Mouse (Mus musculus) stomach, embryonic 14.5 days (tissue): ENCODE data around the gene Egfl7. TPM values are rescaled to one million over a fixed set of nuclear protein-coding genes. Genes with fewer than 3 reads are reported as not detected.

Experiments used
- ATAC-seq: fragments of 200-750 bp; cut with Nextera tagmentation; 2 replicates; pipeline ENCODE4 v1.8.0; 2017; ENCODE audit warnings: low read depth, moderate TSS enrichment; ENCODE audit not compliant: insufficient number of reproducible peaks, insufficient read depth, low FRiP score
- H3K27ac ChIP-seq: fragments of 300-500 bp; sonication (generic); 2 replicates; pipeline ENCODE4 v1.5.1; 2014; ENCODE audit warnings: mild to moderate bottlenecking, low read length, moderate library complexity, mixed read lengths
- H3K27me3 ChIP-seq: fragments of 300-500 bp; sonication (generic); 2 replicates; pipeline ENCODE4 v1.6.1; 2014; ENCODE audit warnings: low read length, control low read depth, mixed read lengths; ENCODE audit not compliant: control insufficient read depth, insufficient read depth
- H3K36me3 ChIP-seq: fragments of 300-500 bp; sonication (generic); 2 replicates; pipeline ENCODE4 v1.6.1; 2014; ENCODE audit warnings: mild to moderate bottlenecking, control low read depth, low read length, moderate library complexity, mixed read lengths; ENCODE audit not compliant: control insufficient read depth, insufficient read depth
- H3K4me1 ChIP-seq: fragments of 300-500 bp; sonication (generic); 2 replicates; pipeline ENCODE4 v1.6.1; 2014; ENCODE audit warnings: low read length, control low read depth, mixed read lengths; ENCODE audit not compliant: control insufficient read depth, insufficient read depth
- H3K4me2 ChIP-seq: fragments of 300-500 bp; sonication (generic); replicated peaks from 2 replicates; pipeline ENCODE4 v1.6.1; 2014; ENCODE audit warnings: low read depth, low read length, control low read depth
- H3K4me3 ChIP-seq: fragments of 300-500 bp; sonication (generic); 2 replicates; pipeline ENCODE4 v1.5.1; 2014; ENCODE audit warnings: low read depth, low read length, control low read depth
- H3K9ac ChIP-seq: fragments of 300-500 bp; sonication (generic); replicated peaks from 2 replicates; pipeline ENCODE4 v1.6.1; 2014; ENCODE audit warnings: low read depth, mild to moderate bottlenecking, control low read depth, low read length, moderate library complexity, mixed read lengths
- H3K9me3 ChIP-seq: fragments of 300-500 bp; sonication (generic); 2 replicates; pipeline ENCODE4 v1.6.1; 2016; ENCODE audit warnings: low read depth, low read length, control low read depth; ENCODE audit not compliant: control insufficient read depth
- WGBS: fragments of 180-500 bp; shearing (Covaris S2); extraction: QIAGEN DNeasy Blood & Tissue Kit; methylation state at CpG from one replicate; pipeline ENCODE4 v1.1.7; 2014; 5-methylcytosine and 5-hydroxymethylcytosine counted together
- polyA plus RNA-seq: library from polyadenylated mRNA; unstranded; fragments of >200 nt; fragmentation: Nextera tagmentation; extraction: Ambion mirVana; gene quantifications from 2 replicates; pipeline ENCODE4 v1.2.1, GENCODE M21; 2014

Egfl7 gene
- polyA plus RNA-seq, 1 experiment from 2014 or later, result 113 TPM

GRCm38 (mm10) chr2:26582203-26582602 lies 2.4 kb downstream of the Egfl7 start:
- H3K4me1 ChIP-seq, result peaks cover 11% of the 10 kb centered on the region
- no peaks in the 10 kb centered on the region for H3K27me3 ChIP-seq
- no peaks in the 10 kb centered on the region for H3K36me3 ChIP-seq
- H3K4me3 ChIP-seq, result no peak overlapping the region
- H3K9me3 ChIP-seq, result no peaks in the 10 kb centered on the region
- H3K27ac ChIP-seq, result no peak overlapping the region
- 66% methylated on average over 2 of the region's 2 CpGs for WGBS
- no peak overlapping the region for H3K4me2 ChIP-seq
- no peak for ATAC-seq
- no peak overlapping the region for H3K9ac ChIP-seq

GRCm38 (mm10) chr2:26582741-26583140 lies 2.9 kb downstream of the Egfl7 start:
- Histone ChIP-seq H3K4me2 (no peak overlapping the region), H3K9ac (no peak overlapping the region), H3K27ac (peak overlapping the region; percentile 36; the same call in 1 of the 2 replicates), H3K36me3 (no peaks in the 10 kb centered on the region), H3K4me1 (peaks cover 15% of the 10 kb centered on the region), H3K9me3 (no peaks in the 10 kb centered on the region), H3K27me3 (no peaks in the 10 kb centered on the region), H3K4me3 (no peak overlapping the region)
- 72% methylated on average over 7 of the region's 7 CpGs for WGBS
- no peak for ATAC-seq

DNA sequence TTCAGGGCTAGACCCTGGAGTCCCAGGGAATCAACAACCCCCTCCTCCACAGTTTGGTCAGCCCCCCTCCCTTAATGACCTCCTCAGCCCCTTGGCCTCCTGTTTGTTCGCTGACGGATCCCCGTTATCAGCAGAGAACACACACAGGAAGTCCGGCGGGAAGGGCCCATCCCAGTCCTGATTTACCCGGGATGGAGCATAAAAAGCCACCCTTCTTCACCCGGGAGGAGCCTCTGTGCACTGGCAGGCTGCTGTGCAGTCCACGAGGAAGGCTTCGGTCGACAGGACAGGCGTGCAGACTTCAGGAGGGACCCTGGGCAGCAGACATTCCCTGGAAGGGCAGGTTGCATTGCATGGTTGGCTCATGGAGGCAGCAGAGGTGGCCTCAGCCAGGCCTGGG lies 3.8 kb downstream of the Egfl7 start:
- H3K4me1 ChIP-seq, result peaks cover 12% of the 10 kb centered on the region
- H3K36me3 ChIP-seq, result no peaks in the 10 kb centered on the region
- H3K9ac ChIP-seq, result no peak overlapping the region
- 29% methylated on average over 11 of the region's 11 CpGs for WGBS
- H3K27ac ChIP-seq, result peak overlapping the region; percentile 48
- no peaks in the 10 kb centered on the region for H3K27me3 ChIP-seq
- H3K4me3 ChIP-seq, result peak overlapping the region; percentile 9; the same call in 1 of the 2 replicates
- H3K9me3 ChIP-seq, result no peaks in the 10 kb centered on the region
- ATAC-seq, result no peak; the same call in 1 of the 2 replicates
- H3K4me2 ChIP-seq, result no peak overlapping the region

DNA sequence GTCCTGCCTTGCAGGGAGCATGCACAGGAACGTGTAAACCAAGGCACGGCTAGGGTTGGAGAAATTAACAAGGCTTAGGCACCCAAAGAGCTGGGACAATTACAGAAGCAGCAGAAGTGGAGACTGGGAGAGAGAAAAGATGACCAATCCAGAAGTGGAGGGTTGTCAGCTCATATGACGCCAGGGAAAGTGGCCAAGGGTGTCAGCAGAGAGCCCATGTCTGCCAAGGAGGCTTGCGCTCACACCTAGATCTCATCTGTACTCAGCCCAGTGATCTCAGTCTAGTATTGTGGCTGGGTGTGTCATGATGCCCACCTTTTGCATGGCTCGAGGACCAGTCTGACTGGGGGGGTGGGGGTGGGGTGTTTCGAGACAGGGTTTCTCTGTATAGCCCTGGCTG lies 5.9 kb downstream of the Egfl7 start:
- no peak overlapping the region for H3K4me2 ChIP-seq
- H3K36me3 ChIP-seq, result no peaks in the 10 kb centered on the region
- H3K9me3 ChIP-seq, result no peaks in the 10 kb centered on the region
- peak overlapping the region; percentile 56 for H3K4me3 ChIP-seq
- no peaks in the 10 kb centered on the region for H3K27me3 ChIP-seq
- peaks cover 12% of the 10 kb centered on the region for H3K4me1 ChIP-seq
- ATAC-seq, result no peak
- peak overlapping the region; percentile 27; the same call in 1 of the 2 replicates for H3K27ac ChIP-seq
- WGBS, result 62% methylated on average over 6 of the region's 6 CpGs
- 0 out of 2 replicates have a peak overlapping the region, but pooled peaks have one; percentile 28 for H3K9ac ChIP-seq

DNA sequence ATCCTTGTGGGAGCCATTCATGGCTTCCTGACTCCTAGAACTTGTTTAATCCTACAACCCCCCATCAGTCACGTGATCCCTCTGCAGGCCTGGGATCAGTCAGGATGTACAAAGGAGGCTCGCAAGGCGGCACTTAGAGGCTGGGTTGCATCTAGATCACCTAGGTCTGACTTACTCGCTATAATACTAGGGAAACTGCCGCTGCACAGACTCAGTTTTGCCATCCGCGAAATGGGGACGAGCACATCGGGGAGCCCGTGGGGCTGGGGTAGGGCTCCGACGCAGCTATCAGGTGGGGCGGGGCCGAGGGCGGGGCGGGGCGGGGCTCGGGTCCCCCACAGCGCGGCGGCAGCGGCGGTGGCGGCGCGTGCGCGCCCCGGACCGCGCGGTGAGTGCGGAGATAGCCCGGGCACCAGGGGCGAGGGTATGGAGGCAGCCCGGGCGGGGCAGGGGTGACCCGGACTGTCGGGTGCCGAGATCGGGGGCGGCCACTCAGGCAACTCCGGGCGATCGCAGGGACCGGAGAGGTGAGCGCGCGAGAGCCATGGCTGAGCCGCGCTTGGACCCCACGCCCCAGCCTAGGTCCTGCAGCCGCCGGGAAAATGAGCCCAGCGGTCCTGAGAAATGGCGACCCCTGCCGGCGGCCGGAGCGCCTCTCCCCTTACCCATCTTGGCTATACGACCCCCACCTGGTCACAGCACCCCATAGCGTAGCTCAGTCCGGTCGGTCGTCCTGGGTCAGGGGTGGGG lies 6.7 kb downstream of the Egfl7 start, which contains the start of gene Gm20532:
Gm20532 (plus strand) TSS at position 346 of the 750 bp plus-strand sequence.
- peak within 1 kb of the TSS; percentile 45 for H3K9ac ChIP-seq
- no peaks in the 10 kb centered on the region for H3K9me3 ChIP-seq
- ATAC-seq, result peak; percentile 75
- peaks cover 12% of the 10 kb centered on the region for H3K4me1 ChIP-seq
- no peaks in the 10 kb centered on the region for H3K36me3 ChIP-seq
- no peaks in the 10 kb centered on the region for H3K27me3 ChIP-seq
- H3K27ac ChIP-seq, result peak within 1 kb of the TSS; percentile 58
- WGBS, result under 1% methylated on average over 65 of the region's 65 CpGs
- peak within 1 kb of the TSS; percentile 66 for H3K4me2 ChIP-seq
- H3K4me3 ChIP-seq, result peak within 1 kb of the TSS; percentile 56

- H3K4me1 ChIP-seq, result peaks cover 12% of the 10 kb centered on the region
- no peaks in the 10 kb centered on the region for H3K27me3 ChIP-seq
- H3K36me3 ChIP-seq, result peaks cover 3% of the 10 kb centered on the region; the same call in 1 of the 2 replicates
- H3K4me3 ChIP-seq, result peak overlapping the region; percentile 56
- 6% methylated on average over 11 of the region's 11 CpGs for WGBS
- H3K27ac ChIP-seq, result peak overlapping the region; percentile 58
- peak overlapping the region; percentile 66 for H3K4me2 ChIP-seq
- peak overlapping the region; percentile 45 for H3K9ac ChIP-seq
- no peaks in the 10 kb centered on the region for H3K9me3 ChIP-seq
- ATAC-seq, result peak; percentile 25; the same call in 1 of the 2 replicates
Measured at GRCm38 (mm10) chr2:26587044-26587405, 7.2 kb downstream of the Egfl7 start.

DNA sequence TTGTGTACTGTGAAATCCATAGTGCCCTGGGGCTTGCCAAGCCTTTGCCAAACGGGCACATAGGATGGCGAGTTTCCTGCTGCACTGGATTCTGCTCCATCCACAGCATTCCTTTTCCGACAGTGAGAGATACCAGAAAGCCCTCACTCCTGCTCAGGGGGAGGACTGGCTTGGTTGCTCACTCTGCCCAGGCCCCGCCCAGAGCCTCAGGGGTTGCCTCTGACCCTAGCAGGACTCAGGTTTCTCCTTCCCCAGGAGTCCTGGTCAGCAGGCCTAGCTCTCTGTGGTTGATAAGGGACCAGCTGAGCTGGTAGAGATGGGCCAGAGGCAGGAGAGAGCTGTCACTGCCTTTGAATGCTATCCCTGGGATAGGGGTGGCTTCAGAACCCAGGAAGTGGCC lies 8.8 kb downstream of the Egfl7 start:
- no peak for ATAC-seq
- 34% methylated on average over 4 of the region's 4 CpGs for WGBS
- H3K9ac ChIP-seq, result no peak overlapping the region; the same call in 1 of the 2 replicates

GRCm38 (mm10) chr2:26589284-26589683 lies 9.5 kb downstream of the Egfl7 start:
- 85% methylated on average over 10 of the region's 10 CpGs for WGBS
- no peaks in the 10 kb centered on the region for H3K9me3 ChIP-seq
- H3K4me1 ChIP-seq, result peaks cover 8% of the 10 kb centered on the region; the same call in 1 of the 2 replicates
- H3K27me3 ChIP-seq, result no peaks in the 10 kb centered on the region
- no peak overlapping the region; the same call in 1 of the 2 replicates for H3K9ac ChIP-seq
- H3K4me2 ChIP-seq, result no peak overlapping the region
- no peak overlapping the region for H3K4me3 ChIP-seq
- no peak for ATAC-seq
- peaks cover 17% of the 10 kb centered on the region; the same call in 1 of the 2 replicates for H3K36me3 ChIP-seq
- no peak overlapping the region for H3K27ac ChIP-seq

More for the DNA sequence above, 8.8 kb downstream of the Egfl7 start:
- H3K27ac ChIP-seq, result peak overlapping the region; percentile 27; the same call in 1 of the 2 replicates
- no peaks in the 10 kb centered on the region for H3K9me3 ChIP-seq
- peak overlapping the region; percentile 5; the same call in 1 of the 2 replicates for H3K4me3 ChIP-seq
- peaks cover 17% of the 10 kb centered on the region; the same call in 1 of the 2 replicates for H3K36me3 ChIP-seq
- no peaks in the 10 kb centered on the region for H3K27me3 ChIP-seq
- peaks cover 12% of the 10 kb centered on the region for H3K4me1 ChIP-seq
- H3K4me2 ChIP-seq, result peak overlapping the region; percentile 66; the same call in 1 of the 2 replicates
